In the genomic region with DNA sequence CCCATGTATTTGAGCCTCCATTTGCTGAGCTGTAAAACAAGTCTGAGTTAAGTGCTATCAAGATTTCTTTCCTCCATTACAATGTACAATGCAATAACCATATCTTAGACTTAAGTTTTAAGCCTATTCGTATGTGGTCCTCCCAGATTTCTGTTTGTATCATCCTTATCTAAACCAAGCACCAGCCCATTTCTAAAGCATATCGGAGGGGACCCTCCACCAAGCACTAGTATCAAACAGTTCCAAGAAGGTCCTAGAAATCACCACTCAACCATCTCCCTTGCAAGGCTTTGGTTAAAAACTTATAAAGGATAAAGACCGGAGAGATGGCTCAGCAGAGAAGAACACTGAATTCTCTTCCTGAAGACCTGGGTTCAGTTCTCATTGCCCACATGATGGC, we compare ENCODE assay signal across 25 mouse cellular contexts.
"Had no signal": no experiment of that assay in that cellular context is flagged by ENCODE, and none has a peak within 500 bp of the region (broad histone marks: within the 10 kb centered on the region; RNA-seq: fewer than 3 reads in every experiment).

No protein-coding gene starts in this region.

- H3K4me2 ChIP-seq: heart, embryonic 11.5 days; heart, embryonic 13.5 days; heart, embryonic 15.5 days; hindbrain, embryonic 13.5 days; hindbrain, embryonic 15.5 days; kidney, embryonic 15.5 days; limb, embryonic 13.5 days; limb, embryonic 15.5 days; liver, embryonic 11.5 days had no signal

- H3K27me3 ChIP-seq: heart, embryonic 13.5 days; heart, embryonic 15.5 days; hindbrain, embryonic 13.5 days; hindbrain, embryonic 15.5 days; kidney, embryonic 15.5 days; limb, embryonic 13.5 days; limb, embryonic 15.5 days had no signal

- H3K9ac ChIP-seq: heart, embryonic 13.5 days; heart, embryonic 15.5 days; hindbrain, embryonic 13.5 days; hindbrain, embryonic 15.5 days; kidney, embryonic 15.5 days; limb, embryonic 13.5 days; limb, embryonic 15.5 days had no signal

- ATAC-seq: hindbrain, postnatal 0 days; intestine, embryonic 16.5 days had no signal

- DNase-seq: gastrocnemius, postnatal 14 days; gastrocnemius, postnatal 36 days; heart, adult 18-20 months; heart, postnatal 14 days; heart, postnatal 36 days; kidney, adult 11 months; kidney, adult 2 months; kidney, adult 9 months; kidney, postnatal 14 days; kidney, postnatal 36 days; layer of hippocampus, adult 9-11 months; layer of hippocampus, postnatal 36 days; left cerebral cortex, postnatal 4 days had no signal

- H3K4me3 ChIP-seq: heart, embryonic 13.5 days; heart, embryonic 15.5 days; hindbrain, embryonic 13.5 days; hindbrain, embryonic 15.5 days; kidney, embryonic 15.5 days; limb, embryonic 13.5 days; limb, embryonic 15.5 days had no signal

- H3K4me1 ChIP-seq: heart, embryonic 13.5 days; heart, embryonic 15.5 days; hindbrain, embryonic 15.5 days; kidney, embryonic 15.5 days; limb, embryonic 15.5 days had no signal

- H3K9me3 ChIP-seq: heart, embryonic 13.5 days; heart, embryonic 15.5 days; hindbrain, embryonic 13.5 days; hindbrain, embryonic 15.5 days; kidney, embryonic 15.5 days; limb, embryonic 13.5 days; limb, embryonic 15.5 days had no signal

- H3K36me3 ChIP-seq: heart, embryonic 13.5 days; heart, embryonic 15.5 days; hindbrain, embryonic 13.5 days; hindbrain, embryonic 15.5 days; kidney, embryonic 15.5 days; limb, embryonic 13.5 days; limb, embryonic 15.5 days had no signal

- H3K27ac ChIP-seq: heart, embryonic 13.5 days; heart, embryonic 15.5 days; hindbrain, embryonic 13.5 days; hindbrain, embryonic 15.5 days; hindbrain, postnatal 0 days; kidney, embryonic 15.5 days; kidney, postnatal 0 days; limb, embryonic 13.5 days; limb, embryonic 15.5 days had no signal
